Mouse (Mus musculus): ENCODE data around the gene Tbc1d13. TPM values are rescaled to one million over a fixed set of nuclear protein-coding genes. Genes with fewer than 3 reads are reported as not detected.

Gene Tbc1d13
- total and polyA plus RNA-seq, 3 experiments = 25.9 to 36.8 (median 32.1) TPM

DNA sequence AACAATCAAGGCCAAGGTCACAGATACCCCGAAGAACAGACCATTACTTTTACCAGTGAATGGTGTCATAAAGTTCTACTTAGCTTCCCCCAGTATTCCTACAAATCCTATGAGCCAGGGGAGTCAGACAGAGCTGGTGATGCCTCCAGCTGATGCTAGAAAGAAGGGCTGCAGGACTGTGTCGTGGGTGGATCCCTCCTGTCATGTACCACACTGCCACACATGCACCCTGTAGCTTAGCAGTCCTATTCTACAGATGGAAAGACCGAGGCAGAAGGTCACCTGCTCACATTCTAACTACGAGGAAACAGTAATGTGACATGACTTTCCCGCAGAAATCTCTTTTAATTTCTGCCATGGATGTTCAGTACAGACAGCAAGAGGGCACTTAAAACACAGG is 10.8 kb upstream of the Tbc1d13 start:
- H3K9ac ChIP-seq (ENCODE audit: insufficient read depth, low read depth) = no peak overlapping the region
- peaks cover 0 to 25% of the 10 kb centered on the region in 2 experiments for H3K36me3 ChIP-seq (replicated peaks in 1 of 2; ENCODE audit: control insufficient read depth in 1 of 2, insufficient read depth in 1 of 2, low read length in 1 of 2)

DNA sequence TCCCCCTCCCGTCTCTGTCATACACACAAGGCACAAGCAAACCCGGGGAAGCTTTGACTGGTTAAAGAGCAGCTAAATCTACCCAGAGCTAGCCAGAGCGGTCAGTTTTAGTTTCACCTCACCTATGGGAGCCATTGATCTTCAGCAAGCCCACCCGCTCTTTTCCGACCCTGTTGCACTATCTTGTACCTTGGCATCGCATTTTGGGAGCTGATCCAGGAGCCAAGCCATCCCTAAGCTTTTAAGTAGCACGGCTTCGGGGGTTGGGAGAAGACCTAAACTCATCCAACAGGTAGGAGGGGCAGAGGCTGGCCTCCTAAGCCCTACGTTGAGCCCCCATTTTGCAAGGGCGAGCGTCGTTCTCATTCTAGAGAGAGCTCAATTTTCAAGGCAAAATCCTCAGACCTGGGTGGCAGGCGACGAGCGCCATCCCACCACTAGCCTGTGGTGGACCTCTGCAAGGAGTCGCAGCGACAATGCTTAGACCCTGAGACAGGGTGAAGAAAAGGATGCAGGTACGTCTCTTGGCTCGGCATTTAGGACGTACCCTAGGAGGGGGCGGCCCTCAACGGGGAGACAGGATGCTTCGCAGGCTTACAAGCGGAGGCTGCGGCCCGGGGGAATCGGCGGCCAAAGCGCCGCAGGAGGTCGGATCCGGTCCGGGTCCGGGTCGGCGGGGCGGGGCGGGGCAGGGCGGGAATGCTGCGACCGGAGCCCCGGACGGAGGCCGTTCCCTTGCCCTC is 9.6 kb upstream of the Tbc1d13 start:
- H3K79me2 ChIP-seq (replicated peaks; ENCODE audit: control insufficient read depth, extremely low read depth, insufficient read depth, poor library complexity, severe bottlenecking) = no peaks in the 10 kb centered on the region
- H3K4me1 ChIP-seq (ENCODE audit: control insufficient read depth in 1 of 2, insufficient read depth in 2 of 2) = peaks cover 4 to 42% of the 10 kb centered on the region in 2 experiments
- peak overlapping the region; percentile 63 for H3K4me2 ChIP-seq (ENCODE audit: insufficient read depth, low read depth, poor library complexity, severe bottlenecking)
- no peaks in the 10 kb centered on the region for H3K27me3 ChIP-seq (replicated peaks)
- H3K4me3 ChIP-seq (replicated peaks in 1 of 3; ENCODE audit: low read depth in 2 of 3, low read length in 2 of 3, poor library complexity in 1 of 3) = peak overlapping the region; percentile 76 to 94 (median 88)
- peak overlapping the region; percentile 86 for H3K9ac ChIP-seq (ENCODE audit: insufficient read depth, low read depth)
- in situ Hi-C loops (cut with MboI; ENCODE audit: low pct_ligation_motif_present, low pct_unique_long_range_greater_than_20kb, low sequenced_read_pairs) = loop anchor here (5.0 kb wide), 1 partner anchor 48 kb away; the partner anchor contains the start of gene Endog
- H3K9me3 ChIP-seq (replicated peaks; ENCODE audit: low read length) = no peaks in the 10 kb centered on the region
- no peak for DNase-seq (ENCODE audit: extremely low read depth)
- H3K27ac ChIP-seq (ENCODE audit: insufficient read depth, low read depth) = no peak overlapping the region
- dilution Hi-C loops (cut with MboI; ENCODE audit: extremely low pct_ligation_motif_present, extremely low pct_unique_long_range_greater_than_20kb, low sequenced_read_pairs) = no loop called here
- TF ChIP-seq EP300 (IDR thresholded peaks at IDR 0.05; ENCODE audit: low read length) (no peak), SMC3 (IDR thresholded peaks at IDR 0.05; ENCODE audit: low read depth, low read length) (no peak), MEF2A (IDR thresholded peaks at IDR 0.05; ENCODE audit: borderline replicate concordance, low read depth, low read length) (no peak), ZMIZ1 (IDR thresholded peaks at IDR 0.05; ENCODE audit: low read depth, low read length) (no peak), KAT2A (IDR thresholded peaks at IDR 0.05; ENCODE audit: insufficient replicate concordance, low read length) (no peak), RAD21 (IDR thresholded peaks at IDR 0.05; ENCODE audit: low read depth, low read length) (no peak), CHD1 (IDR thresholded peaks at IDR 0.05; ENCODE audit: low read depth, low read length) (no peak), USF1 (IDR thresholded peaks at IDR 0.05; ENCODE audit: low read depth, low read length) (no peak), ETS1 (conservative IDR thresholded peaks at IDR 0.05; ENCODE audit: low read depth, low read length) (no peak), UBTF (IDR thresholded peaks at IDR 0.05; ENCODE audit: low read depth, low read length) (no peak), POLR2A (IDR thresholded peaks at IDR 0.05; ENCODE audit: low read depth, low read length) (no peak), NRF1 (IDR thresholded peaks at IDR 0.05; ENCODE audit: low read depth, low read length) (no peak), POLR2AphosphoS2 (IDR thresholded peaks at IDR 0.05; ENCODE audit: low read depth, low read length) (no peak), MXI1 (IDR thresholded peaks at IDR 0.05; ENCODE audit: low read depth, low read length) (no peak), ZNF384 (IDR thresholded peaks at IDR 0.05; ENCODE audit: low read depth, low read length) (no peak), ELF1 (IDR thresholded peaks at IDR 0.05; ENCODE audit: low read depth, low read length) (no peak), MYC (IDR thresholded peaks at IDR 0.05; ENCODE audit: low read depth, low read length) (no peak), RCOR1 (conservative IDR thresholded peaks at IDR 0.05; ENCODE audit: low read depth, low read length) (no peak)
- peaks cover 0 to 24% of the 10 kb centered on the region in 2 experiments for H3K36me3 ChIP-seq (replicated peaks in 1 of 2; ENCODE audit: control insufficient read depth in 1 of 2, insufficient read depth in 1 of 2, low read length in 1 of 2)

More for the DNA sequence above, 10.8 kb upstream of the Tbc1d13 start:
- no peak for DNase-seq (ENCODE audit: extremely low read depth)
- Histone ChIP-seq H3K27ac (ENCODE audit: insufficient read depth, low read depth) (no peak overlapping the region), H3K4me1 (ENCODE audit: control insufficient read depth in 1 of 2, insufficient read depth in 2 of 2) (peaks cover 4 to 44% of the 10 kb centered on the region in 2 experiments), H3K9me3 (replicated peaks; ENCODE audit: low read length) (no peaks in the 10 kb centered on the region), H3K4me3 (replicated peaks in 1 of 3; ENCODE audit: low read depth in 2 of 3, low read length in 2 of 3, poor library complexity in 1 of 3) (no peak overlapping the region), H3K27me3 (replicated peaks) (no peaks in the 10 kb centered on the region), H3K79me2 (replicated peaks; ENCODE audit: control insufficient read depth, extremely low read depth, insufficient read depth, poor library complexity, severe bottlenecking) (no peaks in the 10 kb centered on the region), H3K4me2 (ENCODE audit: insufficient read depth, low read depth, poor library complexity, severe bottlenecking) (no peak overlapping the region)
- dilution Hi-C loops (cut with MboI; ENCODE audit: extremely low pct_ligation_motif_present, extremely low pct_unique_long_range_greater_than_20kb, low sequenced_read_pairs) (no loop called here), in situ Hi-C loops (cut with MboI; ENCODE audit: low pct_ligation_motif_present, low pct_unique_long_range_greater_than_20kb, low sequenced_read_pairs) (loop anchor here (5.0 kb wide), 1 partner anchor 50 kb away; the partner anchor contains the start of gene Endog)
- TF ChIP-seq MYC (IDR thresholded peaks at IDR 0.05; ENCODE audit: low read depth, low read length) (no peak), RCOR1 (conservative IDR thresholded peaks at IDR 0.05; ENCODE audit: low read depth, low read length) (no peak), HCFC1 (IDR thresholded peaks at IDR 0.05; ENCODE audit: low read depth, low read length) (no peak), MAFK (IDR thresholded peaks at IDR 0.05; ENCODE audit: insufficient replicate concordance, low read length) (no peak), EP300 (IDR thresholded peaks at IDR 0.05; ENCODE audit: low read length) (no peak)
